Mouse (Mus musculus) CD4-positive, CD25-positive, alpha-beta regulatory T cell (primary cell): ENCODE data around the gene Masp1. TPM values are rescaled to one million over a fixed set of nuclear protein-coding genes. Genes with fewer than 3 reads are reported as not detected.

Experiments
- polyA plus RNA-seq: library from polyadenylated mRNA; unstranded; fragments of 100-300 nt; shearing (Covaris generic); gene quantifications from one replicate; pipeline ENCODE4 v1.2.1, GENCODE M21; 2017

Masp1 gene
- polyA plus RNA-seq, result 0.04 TPM

GRCm38 (mm10) chr16:23520235-23520871 is at the start of gene Masp1, which contains the start of gene Rtp4:
Gene Masp1 (minus strand): TSS chr16:23520815.
Gene Rtp4 (plus strand): TSS chr16:23520291.

GRCm38 (mm10) chr16:23428647-23429319 is 91.8 kb downstream of the Masp1 start, which contains the start of gene Rtp1:
Gene Rtp1 (plus strand): TSS chr16:23429133.

Other genes starting within 250 kb of the Masp1 start
- not detected for gene Rtp1, start 91.7 kb downstream of the Masp1 start, polyA plus RNA-seq
- gene Rtp4, start 524 bp downstream of the Masp1 start, polyA plus RNA-seq, result 101 TPM